Mouse (Mus musculus) heart, adult 2 months (tissue): Measurements from ENCODE around the gene Efhd1.

Experiments used
- CTCF ChIP-seq: fragments of 200-600 bp; IDR thresholded peaks from 2 replicates; pipeline ENCODE4 v1.8.1; 2022; ENCODE audit warnings: antibody characterized with exemption, mild to moderate bottlenecking, moderate library complexity
- EP300 ChIP-seq: fragments of 200-500 bp; IDR thresholded peaks from 2 replicates; pipeline ENCODE4 v1.6.1; 2011; ENCODE audit warnings: low read depth, low read length, control low read depth; ENCODE audit not compliant: insufficient read depth
- POLR2A ChIP-seq: fragments of 200-500 bp; IDR thresholded peaks from 2 replicates; pipeline ENCODE4 v1.6.1; 2011; ENCODE audit warnings: mild to moderate bottlenecking, low read depth, low read length, control low read depth; ENCODE audit not compliant: insufficient read depth

DNA sequence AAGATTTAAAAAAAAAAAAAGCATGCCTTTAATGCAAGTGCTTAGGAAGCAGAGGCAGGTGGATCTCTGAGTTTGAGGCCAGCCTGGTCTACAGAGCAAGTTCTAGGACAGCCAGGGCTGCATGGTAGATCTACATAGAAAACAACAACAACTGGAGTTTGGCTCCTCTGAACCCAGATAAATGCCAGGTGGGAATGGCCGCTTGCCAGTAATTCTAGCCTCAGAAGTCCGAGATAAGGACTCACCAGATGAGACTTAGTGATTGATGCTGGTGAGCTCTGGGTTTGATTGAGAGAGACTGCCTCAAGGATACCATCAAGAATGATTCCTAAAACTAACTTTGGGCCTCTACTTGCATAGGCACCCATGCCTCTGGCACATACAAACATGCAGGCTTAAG lies 86.4 kb downstream of the Efhd1 start:
- TF ChIP-seq POLR2A (no peak), CTCF (no peak), EP300 (no peak)
